Mouse (Mus musculus) neutrophil, adult 59 days (primary cell): Measurements from ENCODE around the gene Cst6. TPM values are rescaled to one million over a fixed set of nuclear protein-coding genes. Genes with fewer than 3 reads are reported as not detected.

Experiments used
- total RNA-seq, 2 experiments: library from RNA; stranded (reverse); gene quantifications; 1 replicate in 1 of 2; 2 replicates in 1 of 2; pipeline ENCODE4 v1.2.4; 2023

Gene Cst6
- not detected for total RNA-seq

GRCm38 (mm10) chr19:5349502-5349873 lies at the start of gene Cst6:
Cst6 (minus strand) TSS chr19:5349574.

GRCm38 (mm10) chr19:5388588-5389242 lies 39.3 kb upstream of the Cst6 start, which contains the start of gene Sart1:
Sart1 (minus strand) TSS chr19:5388703.

GRCm38 (mm10) chr19:5367053-5367359 lies 17.6 kb upstream of the Cst6 start, which contains the start of gene Banf1:
Banf1 (minus strand) TSS chr19:5367168.

GRCm38 (mm10) chr19:5366175-5367052 lies 17.0 kb upstream of the Cst6 start, which contains the start of gene Eif1ad:
Eif1ad (plus strand) TSS chr19:5366741.

GRCm38 (mm10) chr19:5335441-5335840 lies 13.9 kb downstream of the Cst6 start, which contains the start of gene Catsper1:
Catsper1 (plus strand) TSS chr19:5335741.

GRCm38 (mm10) chr19:5297903-5298800 lies 51.2 kb downstream of the Cst6 start, which contains the start of gene Gal3st3:
Gal3st3 (plus strand) TSS chr19:5298331.

GRCm38 (mm10) chr19:5294972-5295735 lies 54.2 kb downstream of the Cst6 start, which contains the start of gene Sf3b2:
Sf3b2 (minus strand) TSS chr19:5295455.

Other genes with a start within 250 kb of the Cst6 start
- 100 to 1,000 TPM; 135 to 146 TPM for gene Rab1b, start 242.5 kb downstream of the Cst6 start, total RNA-seq
- 10 to 100 TPM; 10.1 to 12.8 TPM for gene Klc2, start 231.0 kb downstream of the Cst6 start, total RNA-seq
- gene Pacs1, start 76.5 kb downstream of the Cst6 start, total RNA-seq: 100 to 1,000 TPM; 105 to 106 TPM
- gene Sf3b2, start 54.1 kb downstream of the Cst6 start, total RNA-seq: 100 to 1,000 TPM; 199 to 214 TPM
- not detected for gene Gal3st3, start 51.2 kb downstream of the Cst6 start, total RNA-seq
- gene Catsper1, start 13.8 kb downstream of the Cst6 start, total RNA-seq: not detected
- gene Eif1ad, start 17.2 kb upstream of the Cst6 start, total RNA-seq: 10 to 100 TPM; 21.3 to 25.1 TPM
- gene Banf1, start 17.6 kb upstream of the Cst6 start, total RNA-seq: 10 to 100 TPM; 65.2 to 82.5 TPM
- gene Sart1, start 39.1 kb upstream of the Cst6 start, total RNA-seq: 10 to 100 TPM; 96.2 to 98.5 TPM
- under 1 TPM in 1 of 2 experiments, not detected in 1; 0.20 TPM for gene Tsga10ip, start 53.0 kb upstream of the Cst6 start, total RNA-seq
- 100 to 1,000 TPM; 122 to 124 TPM for gene Drap1, start 75.4 kb upstream of the Cst6 start, total RNA-seq
- 10 to 100 TPM; 38.8 to 44.7 TPM for gene AI837181, start 75.6 kb upstream of the Cst6 start, total RNA-seq
- 10 to 100 TPM; 47.9 to 66.9 TPM for gene Fosl1, start 98.0 kb upstream of the Cst6 start, total RNA-seq
- gene Ccdc85b, start 108.3 kb upstream of the Cst6 start, total RNA-seq: 1 to 10 TPM; 1.3 to 2.1 TPM
- 10 to 100 TPM; 51.1 to 59.5 TPM for gene Fibp, start 111.0 kb upstream of the Cst6 start, total RNA-seq
- under 1 TPM; 0.69 to 0.79 TPM for gene Ctsw, start 118.9 kb upstream of the Cst6 start, total RNA-seq
- gene Efemp2, start 124.4 kb upstream of the Cst6 start, total RNA-seq: 1 to 10 TPM in 1 of 2 experiments, under 1 TPM in 1; 0.20 to 1.2 TPM
- 10 to 100 TPM; 19.9 to 20.9 TPM for gene Mus81, start 138.8 kb upstream of the Cst6 start, total RNA-seq
- 1,000 to 10,000 TPM; 1,662 to 1,728 TPM for gene Cfl1, start 140.9 kb upstream of the Cst6 start, total RNA-seq
- gene 1700020D05Rik, start 154.2 kb upstream of the Cst6 start, total RNA-seq: 1 to 10 TPM in 1 of 2 experiments, under 1 TPM in 1; 0.88 to 1.6 TPM
- 1 to 10 TPM; 3.6 to 4.3 TPM for gene Snx32, start 161.0 kb upstream of the Cst6 start, total RNA-seq
- under 1 TPM in 1 of 2 experiments, not detected in 1; 0.13 TPM for gene Ovol1, start 211.1 kb upstream of the Cst6 start, total RNA-seq
- 10 to 100 TPM; 69.1 to 69.3 TPM for gene Ap5b1, start 218.5 kb upstream of the Cst6 start, total RNA-seq